Mouse (Mus musculus) forebrain, embryonic 12.5 days (tissue): ENCODE measurements at regions not wholly inside any gene's neighbourhood (a gene's known extent, or its start where the extent isn't known, plus 50 kb on each side); places are given as distances from the start of the nearest gene placed in this dataset.

Source experiments
- ATAC-seq: fragments of 200-750 bp; cut with Nextera tagmentation; 2 replicates; pipeline ENCODE4 v1.8.0; 2017; ENCODE audit warnings: moderate TSS enrichment; ENCODE audit not compliant: low FRiP score
- H3K27ac ChIP-seq: fragments of 300-500 bp; sonication (generic); 2 replicates; pipeline ENCODE4 v1.5.1; 2016; ENCODE audit warnings: mild to moderate bottlenecking
- H3K27me3 ChIP-seq: fragments of 300-500 bp; sonication (generic); 2 replicates; pipeline ENCODE4 v1.6.1; 2016; ENCODE audit warnings: mild to moderate bottlenecking
- H3K36me3 ChIP-seq: fragments of 300-500 bp; sonication (generic); replicated peaks from 2 replicates; pipeline ENCODE4 v1.6.1; 2016; ENCODE audit warnings: mild to moderate bottlenecking
- H3K4me1 ChIP-seq: fragments of 300-500 bp; sonication (generic); 2 replicates; pipeline ENCODE4 v1.6.1; 2016
- H3K4me2 ChIP-seq: fragments of 300-500 bp; sonication (generic); 2 replicates; pipeline ENCODE4 v1.6.1; 2016; ENCODE audit warnings: mild to moderate bottlenecking, moderate library complexity
- H3K4me3 ChIP-seq: fragments of 300-500 bp; sonication (generic); replicated peaks from 2 replicates; pipeline ENCODE4 v1.5.1; 2016; ENCODE audit warnings: mild to moderate bottlenecking
- H3K9ac ChIP-seq: fragments of 300-500 bp; sonication (generic); 2 replicates; pipeline ENCODE4 v1.6.1; 2016; ENCODE audit warnings: mild to moderate bottlenecking
- H3K9me3 ChIP-seq: fragments of 300-500 bp; sonication (generic); 2 replicates; pipeline ENCODE4 v1.6.1; 2016
- WGBS: fragments of 180-500 bp; shearing (Covaris S2); methylation state at CpG from one replicate; pipeline ENCODE4 v1.1.7; 2016; 5-methylcytosine and 5-hydroxymethylcytosine counted together

- H3K4me2 ChIP-seq, result no peak overlapping the region
- H3K9ac ChIP-seq, result no peak overlapping the region
- WGBS, result 70% methylated on average over 8 of the region's 8 CpGs
- no peaks in the 10 kb centered on the region for H3K4me1 ChIP-seq
- no peak overlapping the region for H3K4me3 ChIP-seq
- ATAC-seq, result 0 out of 2 replicates have a peak, but pooled peaks have one; percentile 33
- H3K9me3 ChIP-seq, result no peaks in the 10 kb centered on the region
- H3K36me3 ChIP-seq, result no peaks in the 10 kb centered on the region
- H3K27ac ChIP-seq, result no peak overlapping the region
- H3K27me3 ChIP-seq, result no peaks in the 10 kb centered on the region
Measured at GRCm38 (mm10) chr6:138800836-138801740, 142.7 kb upstream of the Igbp1b start.

- Histone ChIP-seq H3K36me3 (no peaks in the 10 kb centered on the region), H3K4me2 (no peak overlapping the region), H3K27ac (no peak overlapping the region), H3K9me3 (no peaks in the 10 kb centered on the region), H3K27me3 (no peaks in the 10 kb centered on the region), H3K9ac (no peak overlapping the region), H3K4me3 (no peak overlapping the region), H3K4me1 (no peaks in the 10 kb centered on the region)
- WGBS, result 82% methylated on average over 2 of the region's 2 CpGs
- ATAC-seq, result no peak
Measured at GRCm38 (mm10) chr6:138794706-138795105, 136.4 kb upstream of the Igbp1b start.

DNA sequence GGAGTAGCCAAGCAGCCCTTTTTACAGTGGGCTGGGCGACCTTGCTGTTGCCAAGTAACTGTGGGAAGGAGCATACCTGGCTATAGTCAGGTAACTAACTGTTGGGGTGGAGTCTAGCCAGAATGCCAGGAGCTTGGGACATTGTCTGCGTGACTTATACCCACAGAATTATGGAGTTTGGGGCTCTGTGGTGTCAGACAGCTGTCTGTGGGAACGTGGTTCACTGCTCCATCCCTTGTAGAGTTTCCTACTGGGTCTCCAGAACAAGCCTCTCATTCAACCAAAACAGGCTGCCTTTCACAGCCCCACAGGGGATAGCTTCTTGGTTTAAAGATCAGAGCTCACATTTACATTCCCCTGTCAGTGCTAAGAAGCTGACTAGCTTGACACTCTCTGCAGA lies 134.5 kb upstream of the Igbp1b start:
- H3K9ac ChIP-seq, result no peak overlapping the region
- ATAC-seq, result no peak
- H3K27me3 ChIP-seq, result no peaks in the 10 kb centered on the region
- 66% methylated on average over 3 of the region's 3 CpGs for WGBS
- no peaks in the 10 kb centered on the region for H3K4me1 ChIP-seq
- no peaks in the 10 kb centered on the region for H3K9me3 ChIP-seq
- H3K4me2 ChIP-seq, result no peak overlapping the region
- H3K27ac ChIP-seq, result no peak overlapping the region
- no peaks in the 10 kb centered on the region for H3K36me3 ChIP-seq
- no peak overlapping the region for H3K4me3 ChIP-seq

DNA sequence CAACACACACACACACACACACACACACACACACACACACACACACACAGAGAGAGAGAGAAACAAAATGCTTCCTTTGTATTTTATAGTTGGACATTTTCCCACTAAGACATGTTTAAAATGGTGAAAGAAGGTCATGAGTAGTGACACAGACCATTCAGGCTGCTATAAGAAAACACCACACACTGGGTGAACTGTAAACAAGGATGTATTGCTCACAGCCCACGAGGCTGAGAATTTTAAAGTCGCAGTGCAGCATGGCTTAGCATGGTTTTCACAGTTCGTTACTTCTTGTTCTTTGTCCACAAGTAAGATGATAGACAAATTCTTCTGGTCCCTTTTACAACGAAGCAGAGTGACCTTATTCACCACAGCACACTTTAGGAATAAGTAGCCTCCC lies 124.6 kb upstream of the Igbp1b start:
- H3K36me3 ChIP-seq, result no peaks in the 10 kb centered on the region
- 0 out of 2 replicates have a peak, but pooled peaks cover 3% of the 10 kb centered on the region for H3K9me3 ChIP-seq
- H3K9ac ChIP-seq, result no peak overlapping the region
- peak; percentile 57; the same call in 1 of the 2 replicates for ATAC-seq
- no peaks in the 10 kb centered on the region for H3K27me3 ChIP-seq
- no peak overlapping the region for H3K4me3 ChIP-seq
- peaks cover 5% of the 10 kb centered on the region; the same call in 1 of the 2 replicates for H3K4me1 ChIP-seq
- WGBS, result 19% methylated on average over 4 of the region's 4 CpGs
- H3K4me2 ChIP-seq, result no peak overlapping the region
- no peak overlapping the region for H3K27ac ChIP-seq

- H3K9me3 ChIP-seq, result 0 out of 2 replicates have a peak, but pooled peaks cover 3% of the 10 kb centered on the region
- ATAC-seq, result no peak
- no peak overlapping the region for H3K4me3 ChIP-seq
- H3K36me3 ChIP-seq, result no peaks in the 10 kb centered on the region
- H3K4me1 ChIP-seq, result peaks cover 5% of the 10 kb centered on the region; the same call in 1 of the 2 replicates
- no peaks in the 10 kb centered on the region for H3K27me3 ChIP-seq
- H3K9ac ChIP-seq, result no peak overlapping the region
- H3K4me2 ChIP-seq, result no peak overlapping the region
- no peak overlapping the region for H3K27ac ChIP-seq
- WGBS, result 64% methylated on average over 4 of the region's 4 CpGs
Measured at GRCm38 (mm10) chr6:138782470-138782869, 124.1 kb upstream of the Igbp1b start.

GRCm38 (mm10) chr6:138761991-138762390 lies 103.6 kb upstream of the Igbp1b start:
- WGBS, result 64% methylated on average over 3 of the region's 3 CpGs
- no peak for ATAC-seq
- H3K27me3 ChIP-seq, result peaks cover 18% of the 10 kb centered on the region; the same call in 1 of the 2 replicates
- H3K36me3 ChIP-seq, result no peaks in the 10 kb centered on the region
- H3K9me3 ChIP-seq, result no peaks in the 10 kb centered on the region
- H3K4me2 ChIP-seq, result no peak overlapping the region
- no peak overlapping the region for H3K9ac ChIP-seq
- no peak overlapping the region for H3K27ac ChIP-seq
- no peaks in the 10 kb centered on the region for H3K4me1 ChIP-seq
- H3K4me3 ChIP-seq, result no peak overlapping the region

- H3K4me1 ChIP-seq, result no peaks in the 10 kb centered on the region; the same call in 1 of the 2 replicates
- 20% methylated on average over 5 of the region's 5 CpGs for WGBS
Measured at GRCm38 (mm10) chr6:138754955-138755303, 96.6 kb upstream of the Igbp1b start.

DNA sequence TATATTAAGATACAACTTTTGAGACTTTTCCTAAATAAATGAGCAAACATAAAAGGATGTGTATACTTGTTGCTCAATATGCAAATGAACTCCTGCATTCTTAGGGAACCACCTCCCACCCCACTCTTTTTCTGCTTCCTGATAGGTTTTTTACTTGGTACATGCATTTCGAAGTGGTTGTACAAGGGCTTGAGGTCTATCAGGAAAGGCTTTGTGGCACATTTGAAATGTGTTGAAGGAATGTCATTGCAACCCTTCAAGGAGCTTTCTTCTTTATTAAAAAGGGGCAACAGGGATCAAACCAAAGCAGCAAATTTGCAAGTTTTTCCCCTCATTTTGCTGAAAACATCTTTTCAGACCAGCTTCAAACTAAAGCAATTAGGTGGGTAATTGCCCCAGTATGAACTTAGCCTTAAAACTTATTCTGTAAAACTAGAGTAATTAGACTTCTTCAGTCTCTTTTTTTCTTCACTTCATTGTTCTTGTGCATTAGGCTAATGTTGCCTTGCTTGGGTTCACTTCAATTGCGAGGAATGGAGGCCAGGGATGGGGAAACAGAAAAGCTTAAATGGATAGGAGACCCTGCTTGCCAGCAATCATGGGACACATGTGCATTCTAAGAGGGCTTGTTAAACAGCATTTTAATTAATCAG lies 96.1 kb upstream of the Igbp1b start:
- no peak overlapping the region for H3K9ac ChIP-seq
- peak overlapping the region; percentile 10; the same call in 1 of the 2 replicates for H3K4me2 ChIP-seq
- H3K9me3 ChIP-seq, result no peaks in the 10 kb centered on the region
- no peaks in the 10 kb centered on the region for H3K36me3 ChIP-seq
- no peaks in the 10 kb centered on the region; the same call in 1 of the 2 replicates for H3K4me1 ChIP-seq
- WGBS, result 12% methylated on average over 2 of the region's 2 CpGs
- ATAC-seq, result peak; percentile 89
- no peak overlapping the region for H3K4me3 ChIP-seq
- peaks cover 32% of the 10 kb centered on the region for H3K27me3 ChIP-seq
- H3K27ac ChIP-seq, result no peak overlapping the region

More at GRCm38 (mm10) chr6:138754955-138755303, 96.6 kb upstream of the Igbp1b start:
- Histone ChIP-seq H3K9me3 (no peaks in the 10 kb centered on the region), H3K27ac (no peak overlapping the region), H3K27me3 (peaks cover 32% of the 10 kb centered on the region), H3K9ac (no peak overlapping the region), H3K4me2 (peak overlapping the region; percentile 10; the same call in 1 of the 2 replicates), H3K4me3 (no peak overlapping the region), H3K36me3 (no peaks in the 10 kb centered on the region)
- peak; percentile 79 for ATAC-seq

DNA sequence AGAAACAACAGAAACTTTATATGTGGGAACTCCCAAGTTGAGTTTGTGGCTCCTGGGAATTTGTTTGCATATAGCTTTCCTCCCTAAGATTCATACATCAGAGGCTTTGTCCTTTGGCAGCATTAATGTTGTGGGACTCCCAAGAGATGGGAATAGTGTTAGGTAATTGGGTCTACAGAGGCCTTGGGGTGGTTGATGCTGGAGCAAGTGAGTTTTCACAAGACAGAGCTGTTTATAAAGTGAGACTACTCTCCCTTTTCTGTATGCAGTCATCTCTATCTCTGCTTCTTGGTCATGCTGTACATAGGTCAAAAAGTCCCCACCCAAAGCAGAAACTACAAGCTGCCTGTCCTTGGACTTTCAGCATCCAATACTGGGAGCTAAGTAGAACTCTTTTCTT lies 59.4 kb upstream of the Igbp1b start:
- no peaks in the 10 kb centered on the region for H3K27me3 ChIP-seq
- ATAC-seq, result no peak

More for the DNA sequence above, 59.4 kb upstream of the Igbp1b start:
- no peak overlapping the region for H3K27ac ChIP-seq
- H3K4me2 ChIP-seq, result no peak overlapping the region
- H3K4me3 ChIP-seq, result no peak overlapping the region
- no peaks in the 10 kb centered on the region for H3K36me3 ChIP-seq
- H3K4me1 ChIP-seq, result no peaks in the 10 kb centered on the region
- no peaks in the 10 kb centered on the region for H3K9me3 ChIP-seq
- H3K9ac ChIP-seq, result no peak overlapping the region
